Mouse (Mus musculus): ENCODE measurements at regions not wholly inside any gene's neighbourhood (a gene's known extent, or its start where the extent isn't known, plus 50 kb on each side); places are given as distances from the start of the nearest gene placed in this dataset.

GRCm38 (mm10) chr10:56453578-56454069 lies 76.5 kb downstream of the Gja1 start:
- H3K79me2 ChIP-seq (ENCODE audit: control insufficient read depth, insufficient read depth, low read length, poor library complexity) = no peaks in the 10 kb centered on the region
- no peaks in the 10 kb centered on the region for H3K4me1 ChIP-seq (ENCODE audit: control insufficient read depth in 1 of 2, insufficient read depth in 2 of 2, low read length in 2 of 2)
- H3K9ac ChIP-seq (ENCODE audit: control insufficient read depth, low read depth, low read length, poor library complexity, severe bottlenecking) = no peak overlapping the region
- no peaks in the 10 kb centered on the region for H3K36me3 ChIP-seq (ENCODE audit: control insufficient read depth in 1 of 2, insufficient read depth in 2 of 2, low read length in 2 of 2)
- no peaks in the 10 kb centered on the region for H3K27me3 ChIP-seq (ENCODE audit: control insufficient read depth in 1 of 2, insufficient read depth in 2 of 2, low read length in 2 of 2)
- H3K9me3 ChIP-seq (replicated peaks; ENCODE audit: insufficient read depth, low read length) = no peaks in the 10 kb centered on the region
- TF ChIP-seq GATA1 (IDR thresholded peaks at IDR 0.05; ENCODE audit: low read depth, low read length) (no peak), NELFE (IDR thresholded peaks at IDR 0.05; ENCODE audit: low read depth, low read length) (no peak), MAFK (IDR thresholded peaks at IDR 0.05; ENCODE audit: borderline replicate concordance, low read depth, low read length) (no peak), KAT2A (conservative IDR thresholded peaks at IDR 0.05; ENCODE audit: low read depth, low read length) (no peak), MAZ (IDR thresholded peaks at IDR 0.05; ENCODE audit: low read depth, low read length) (no peak), TCF12 (IDR thresholded peaks at IDR 0.05; ENCODE audit: low read depth, low read length) (no peak), NRF1 (IDR thresholded peaks at IDR 0.05; ENCODE audit: insufficient read depth, low read depth, low read length, poor library complexity, severe bottlenecking) (no peak), HCFC1 (IDR thresholded peaks at IDR 0.05; ENCODE audit: low read depth, low read length) (no peak), ZKSCAN1 (IDR thresholded peaks at IDR 0.05; ENCODE audit: low read depth, low read length) (no peak), RAD21 (IDR thresholded peaks at IDR 0.05; ENCODE audit: low read depth, low read length) (no peak), SMC3 (IDR thresholded peaks at IDR 0.05; ENCODE audit: low read depth, low read length) (no peak), POLR2A (IDR thresholded peaks at IDR 0.05; ENCODE audit: control insufficient read depth in 1 of 2, insufficient read depth in 1 of 2, low read depth in 1 of 2, low read length in 2 of 2, poor library complexity in 1 of 2) (no peak), SIN3A (IDR thresholded peaks at IDR 0.05; ENCODE audit: low read length) (no peak)
- H3K27ac ChIP-seq (ENCODE audit: control insufficient read depth, low read depth, low read length) = no peak overlapping the region
- H3K4me3 ChIP-seq (ENCODE audit: control insufficient read depth in 1 of 2, insufficient read depth in 1 of 2, low read depth in 2 of 2, low read length in 2 of 2) = no peak overlapping the region
- DNase-seq (ENCODE audit: low read depth, low spot score) = no peak

GRCm38 (mm10) chr10:56455867-56456468 lies 78.8 kb downstream of the Gja1 start:
- no peak for TF ChIP-seq SIN3A (IDR thresholded peaks at IDR 0.05; ENCODE audit: low read length)
- Histone ChIP-seq H3K9me3 (replicated peaks; ENCODE audit: insufficient read depth, low read length) (no peaks in the 10 kb centered on the region), H3K4me3 (ENCODE audit: control insufficient read depth in 1 of 2, insufficient read depth in 1 of 2, low read depth in 2 of 2, low read length in 2 of 2) (no peak overlapping the region), H3K27ac (ENCODE audit: control insufficient read depth, low read depth, low read length) (no peak overlapping the region), H3K27me3 (ENCODE audit: control insufficient read depth in 1 of 2, insufficient read depth in 2 of 2, low read length in 2 of 2) (no peaks in the 10 kb centered on the region), H3K36me3 (ENCODE audit: control insufficient read depth in 1 of 2, insufficient read depth in 2 of 2, low read length in 2 of 2) (no peaks in the 10 kb centered on the region), H3K4me1 (ENCODE audit: control insufficient read depth in 1 of 2, insufficient read depth in 2 of 2, low read length in 2 of 2) (no peaks in the 10 kb centered on the region), H3K9ac (ENCODE audit: control insufficient read depth, low read depth, low read length, poor library complexity, severe bottlenecking) (no peak overlapping the region), H3K79me2 (ENCODE audit: control insufficient read depth, insufficient read depth, low read length, poor library complexity) (no peaks in the 10 kb centered on the region)
- DNase-seq (ENCODE audit: low read depth, low spot score) = no peak

- Histone ChIP-seq H3K36me3 (ENCODE audit: control insufficient read depth in 1 of 2, insufficient read depth in 2 of 2, low read length in 2 of 2) (no peaks in the 10 kb centered on the region), H3K27me3 (ENCODE audit: control insufficient read depth in 1 of 2, insufficient read depth in 2 of 2, low read length in 2 of 2) (no peaks in the 10 kb centered on the region), H3K9ac (ENCODE audit: control insufficient read depth, low read depth, low read length, poor library complexity, severe bottlenecking) (no peak overlapping the region), H3K4me3 (ENCODE audit: control insufficient read depth in 1 of 2, insufficient read depth in 1 of 2, low read depth in 2 of 2, low read length in 2 of 2) (no peak overlapping the region), H3K4me1 (ENCODE audit: control insufficient read depth in 1 of 2, insufficient read depth in 2 of 2, low read length in 2 of 2) (no peaks in the 10 kb centered on the region), H3K79me2 (ENCODE audit: control insufficient read depth, insufficient read depth, low read length, poor library complexity) (no peaks in the 10 kb centered on the region), H3K9me3 (replicated peaks; ENCODE audit: insufficient read depth, low read length) (no peaks in the 10 kb centered on the region), H3K27ac (ENCODE audit: control insufficient read depth, low read depth, low read length) (no peak overlapping the region)
- TF ChIP-seq HCFC1 (IDR thresholded peaks at IDR 0.05; ENCODE audit: low read depth, low read length) (no peak), GATA1 (IDR thresholded peaks at IDR 0.05; ENCODE audit: low read depth, low read length) (no peak), USF1 (IDR thresholded peaks at IDR 0.05; ENCODE audit: low read depth, low read length) (no peak), ETS1 (IDR thresholded peaks at IDR 0.05; ENCODE audit: low read depth, low read length) (no peak), UBTF (IDR thresholded peaks at IDR 0.05; ENCODE audit: borderline replicate concordance, insufficient read depth, low read depth, low read length) (no peak), CHD1 (IDR thresholded peaks at IDR 0.05; ENCODE audit: low read depth, low read length) (no peak), ELF1 (IDR thresholded peaks at IDR 0.05; ENCODE audit: low read depth, low read length) (no peak), CHD2 (IDR thresholded peaks at IDR 0.05; ENCODE audit: low read length) (no peak), MAFK (IDR thresholded peaks at IDR 0.05; ENCODE audit: borderline replicate concordance, low read depth, low read length) (no peak), MYB (IDR thresholded peaks at IDR 0.05; ENCODE audit: low read depth, low read length) (no peak), SMC3 (IDR thresholded peaks at IDR 0.05; ENCODE audit: low read depth, low read length) (no peak), RCOR1 (IDR thresholded peaks at IDR 0.05; ENCODE audit: low read depth, low read length) (no peak), ZMIZ1 (IDR thresholded peaks at IDR 0.05; ENCODE audit: low read depth, low read length) (no peak), POLR2AphosphoS2 (IDR thresholded peaks at IDR 0.05; ENCODE audit: low read length) (no peak)
- DNase-seq (ENCODE audit: low read depth, low spot score) = no peak
Observed at GRCm38 (mm10) chr10:56468537-56468936, 91.4 kb downstream of the Gja1 start.
